ENCODE assay signal across 8 mouse cellular contexts in genomic region chr7:28376011-28376771, GRCm38 (mm10). TPM values are rescaled to one million over a fixed set of nuclear protein-coding genes. Genes with fewer than 3 reads are reported as not detected.
DNase-seq lines count a peak whose midpoint lies in the region; ATAC-seq and TF ChIP-seq lines count a peak whose summit lies in the region.

No protein-coding gene starts in this region.

- 1% methylated on average over 30 of the region's 30 CpGs for WGBS in intestine, postnatal 0 days
- 2% methylated on average over 30 of the region's 30 CpGs for WGBS in lung, embryonic 14.5 days

- peak; percentile 48 for ATAC-seq in intestine, postnatal 0 days
- no peak for ATAC-seq in lung, embryonic 14.5 days (ENCODE audit: insufficient read depth)
- no peak for ATAC-seq in megakaryocyte-erythroid progenitor cell, adult 5-6 weeks (replicated peaks; ENCODE audit: low FRiP score, low TSS enrichment, poor library complexity, severe bottlenecking)

- peak overlapping the region; percentile 100 for H3K27ac ChIP-seq in intestine, postnatal 0 days (ENCODE audit: low read depth, low read length)
- peak overlapping the region; percentile 100 for H3K27ac ChIP-seq in lung, embryonic 14.5 days (ENCODE audit: low read depth)

- peaks cover 12% of the 10 kb centered on the region for H3K36me3 ChIP-seq in intestine, postnatal 0 days (ENCODE audit: control insufficient read depth, insufficient read depth)
- H3K36me3 ChIP-seq in lung, embryonic 14.5 days (ENCODE audit: insufficient read depth), result peaks cover 11% of the 10 kb centered on the region

- DNase-seq in CD4-positive, CD25-positive, alpha-beta regulatory T cell, adult 2 months (ENCODE audit: low read depth, low spot score), result peak; percentile 90
- peak; percentile 77 for DNase-seq in adrenal gland, postnatal 25 days
- DNase-seq in gastrocnemius, postnatal 25 days, result peak; percentile 95
- peak; percentile 78 for DNase-seq in lung, embryonic 14.5 days
- peak; percentile 55 for DNase-seq in ovary, postnatal 14 days (ENCODE audit: low spot score)
- peak; percentile 96 for DNase-seq in yolk sac, embryonic 10.5 days (ENCODE audit: low spot score)

- H3K4me1 ChIP-seq in intestine, postnatal 0 days (replicated peaks; ENCODE audit: control insufficient read depth, insufficient read depth, low read length), result peaks cover 8% of the 10 kb centered on the region
- peaks cover 28% of the 10 kb centered on the region for H3K4me1 ChIP-seq in lung, embryonic 14.5 days (ENCODE audit: insufficient read depth)

- H3K9me3 ChIP-seq in intestine, postnatal 0 days (ENCODE audit: control insufficient read depth), result no peaks in the 10 kb centered on the region
- no peaks in the 10 kb centered on the region for H3K9me3 ChIP-seq in lung, embryonic 14.5 days (ENCODE audit: low read depth, low read length)

- peak overlapping the region; percentile 89 for H3K4me2 ChIP-seq in intestine, postnatal 0 days (replicated peaks; ENCODE audit: low read depth)
- peak overlapping the region; percentile 92 for H3K4me2 ChIP-seq in lung, embryonic 14.5 days

- TF ChIP-seq CTCF in intestine, postnatal 0 days (IDR thresholded peaks at IDR 0.05; ENCODE audit: low read depth), result no peak
- no peak for TF ChIP-seq CTCF in lung, embryonic 14.5 days (IDR thresholded peaks at IDR 0.05; ENCODE audit: low read depth)

- peak overlapping the region; percentile 98 for H3K9ac ChIP-seq in intestine, postnatal 0 days (ENCODE audit: low read depth, low read length)
- H3K9ac ChIP-seq in lung, embryonic 14.5 days, result peak overlapping the region; percentile 50

- H3K27me3 ChIP-seq in intestine, postnatal 0 days (replicated peaks; ENCODE audit: control insufficient read depth, insufficient read depth, low read length), result no peaks in the 10 kb centered on the region
- H3K27me3 ChIP-seq in lung, embryonic 14.5 days (ENCODE audit: insufficient read depth, low read length), result no peaks in the 10 kb centered on the region

- H3K4me3 ChIP-seq in intestine, postnatal 0 days (ENCODE audit: low read depth, low read length), result peak overlapping the region; percentile 95
- H3K4me3 ChIP-seq in lung, embryonic 14.5 days (ENCODE audit: low read depth, low read length), result peak overlapping the region; percentile 76

RNA-seq across cellular contexts. Expression of gene Plekhg2, which starts 3.8 kb away (rescaled TPM):
- 25.1 and 27.0 TPM in 2 replicates for total RNA-seq in adrenal gland, postnatal 25 days (2021)
- total RNA-seq in gastrocnemius, postnatal 25 days (2021), result 1 to 10 TPM; 4.7 to 7.3 TPM
- 10.6 and 11.9 TPM in 2 replicates for polyA plus RNA-seq in intestine, postnatal 0 days (2015; fragmentation: Nextera tagmentation; extraction: Ambion mirVana)
- 74.1 and 75.1 TPM in 2 replicates for polyA plus RNA-seq in lung, embryonic 14.5 days (2014; fragmentation: Nextera tagmentation; extraction: Ambion mirVana)
- total RNA-seq in megakaryocyte-erythroid progenitor cell, adult 5-6 weeks (2014; fragmentation: Nextera tagmentation), result 4.1 and 7.7 TPM in 2 replicates
- 0.19 and 2.3 TPM in 2 replicates for total RNA-seq in megakaryocyte-erythroid progenitor cell, adult 5-6 weeks (2017)

RNA-seq across cellular contexts. Expression of gene Zfp36, which starts 3.9 kb away (rescaled TPM):
- 14.8 and 16.1 TPM in 2 replicates for total RNA-seq in adrenal gland, postnatal 25 days (2021)
- 1 to 10 TPM; 7.3 to 7.6 TPM for total RNA-seq in gastrocnemius, postnatal 25 days (2021)
- 57.3 and 61.5 TPM in 2 replicates for polyA plus RNA-seq in intestine, postnatal 0 days (2015; fragmentation: Nextera tagmentation; extraction: Ambion mirVana)
- 12.9 and 13.2 TPM in 2 replicates for polyA plus RNA-seq in lung, embryonic 14.5 days (2014; fragmentation: Nextera tagmentation; extraction: Ambion mirVana)
- 13.4 and 15.3 TPM in 2 replicates for total RNA-seq in megakaryocyte-erythroid progenitor cell, adult 5-6 weeks (2014; fragmentation: Nextera tagmentation)
- total RNA-seq in megakaryocyte-erythroid progenitor cell, adult 5-6 weeks (2017), result 26.9 and 33.7 TPM in 2 replicates

RNA-seq across cellular contexts. Expression of gene Med29, which starts 16.3 kb away (rescaled TPM):
- 31.3 and 34.4 TPM in 2 replicates for total RNA-seq in adrenal gland, postnatal 25 days (2021)
- total RNA-seq in gastrocnemius, postnatal 25 days (2021), result 10 to 100 TPM; 19.6 to 20.2 TPM
- 42.7 and 44.2 TPM in 2 replicates for polyA plus RNA-seq in intestine, postnatal 0 days (2015; fragmentation: Nextera tagmentation; extraction: Ambion mirVana)
- 45.9 and 49.1 TPM in 2 replicates for polyA plus RNA-seq in lung, embryonic 14.5 days (2014; fragmentation: Nextera tagmentation; extraction: Ambion mirVana)
- total RNA-seq in megakaryocyte-erythroid progenitor cell, adult 5-6 weeks (2014; fragmentation: Nextera tagmentation), result 22.3 and 28.9 TPM in 2 replicates
- 9.9 and 16.0 TPM in 2 replicates for total RNA-seq in megakaryocyte-erythroid progenitor cell, adult 5-6 weeks (2017)

RNA-seq across cellular contexts. Expression of gene Paf1, which starts 16.6 kb away (rescaled TPM):
- 80.7 and 92.7 TPM in 2 replicates for total RNA-seq in adrenal gland, postnatal 25 days (2021)
- total RNA-seq in gastrocnemius, postnatal 25 days (2021), result 10 to 100 TPM; 24.9 to 29.4 TPM
- polyA plus RNA-seq in intestine, postnatal 0 days (2015; fragmentation: Nextera tagmentation; extraction: Ambion mirVana), result 54.6 and 60.6 TPM in 2 replicates
- polyA plus RNA-seq in lung, embryonic 14.5 days (2014; fragmentation: Nextera tagmentation; extraction: Ambion mirVana), result 73.1 and 75.4 TPM in 2 replicates
- 65.0 and 84.6 TPM in 2 replicates for total RNA-seq in megakaryocyte-erythroid progenitor cell, adult 5-6 weeks (2014; fragmentation: Nextera tagmentation)
- 129 and 149 TPM in 2 replicates for total RNA-seq in megakaryocyte-erythroid progenitor cell, adult 5-6 weeks (2017)

RNA-seq across cellular contexts. Expression of gene Rps16, which starts 25.7 kb away (rescaled TPM):
- 820 and 1,029 TPM in 2 replicates for total RNA-seq in adrenal gland, postnatal 25 days (2021)
- 100 to 1,000 TPM; 361 to 390 TPM for total RNA-seq in gastrocnemius, postnatal 25 days (2021)
- 695 and 702 TPM in 2 replicates for polyA plus RNA-seq in intestine, postnatal 0 days (2015; fragmentation: Nextera tagmentation; extraction: Ambion mirVana)
- 1,310 and 1,324 TPM in 2 replicates for polyA plus RNA-seq in lung, embryonic 14.5 days (2014; fragmentation: Nextera tagmentation; extraction: Ambion mirVana)
- 3,991 and 4,625 TPM in 2 replicates for total RNA-seq in megakaryocyte-erythroid progenitor cell, adult 5-6 weeks (2014; fragmentation: Nextera tagmentation)
- total RNA-seq in megakaryocyte-erythroid progenitor cell, adult 5-6 weeks (2017), result 881 and 1,091 TPM in 2 replicates
